Mouse (Mus musculus) cerebellum, adult 9-10 months (tissue): ENCODE results near the gene Sfpq.

Source experiments
- DNase-seq: peaks from one replicate; pipeline ENCODE4 v3.0.0; 2022

Sfpq gene

DNA sequence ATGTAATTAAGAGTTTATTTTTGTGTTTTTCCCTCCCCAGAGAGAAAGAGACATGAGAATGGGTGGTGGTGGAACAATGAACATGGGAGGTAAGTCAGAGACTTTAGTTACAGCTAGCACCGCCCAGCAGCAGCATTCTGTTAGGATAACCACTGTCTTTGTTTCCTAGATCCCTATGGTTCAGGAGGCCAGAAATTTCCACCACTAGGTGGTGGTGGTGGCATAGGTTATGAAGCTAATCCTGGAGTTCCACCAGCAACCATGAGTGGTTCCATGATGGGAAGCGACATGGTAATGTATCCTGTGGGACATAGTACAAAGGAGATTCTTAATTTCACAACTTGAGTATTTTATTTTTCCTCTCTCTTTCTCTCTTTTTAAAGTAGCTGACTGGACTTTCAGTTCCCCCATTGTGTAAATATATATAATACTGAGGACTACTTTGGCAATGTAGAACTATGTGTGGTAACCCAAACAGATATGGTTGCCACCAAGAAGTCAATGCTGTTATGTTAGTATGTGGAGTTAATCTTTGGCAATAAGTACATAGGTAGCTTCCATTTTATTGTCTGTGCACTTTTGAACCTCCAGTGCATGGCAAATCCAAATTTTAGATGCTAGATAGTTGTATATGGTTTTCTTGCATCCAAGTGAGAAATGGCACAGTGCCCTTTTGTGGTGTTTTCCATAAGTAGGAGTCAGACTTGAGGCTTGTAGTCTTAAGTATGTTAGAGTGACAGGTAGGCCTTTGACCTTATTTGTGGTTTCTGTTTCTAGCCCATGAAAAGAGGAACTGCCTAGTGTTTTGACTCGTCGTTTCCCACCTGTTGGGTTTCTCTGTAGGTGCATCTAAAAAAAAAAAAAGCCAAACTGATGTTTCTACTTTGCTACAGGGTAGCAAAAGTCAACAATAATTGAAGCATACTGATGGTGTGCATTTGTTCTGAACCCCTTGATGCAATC is 6.4 kb downstream of the Sfpq start:
- DNase-seq, result peak; percentile 68

DNA sequence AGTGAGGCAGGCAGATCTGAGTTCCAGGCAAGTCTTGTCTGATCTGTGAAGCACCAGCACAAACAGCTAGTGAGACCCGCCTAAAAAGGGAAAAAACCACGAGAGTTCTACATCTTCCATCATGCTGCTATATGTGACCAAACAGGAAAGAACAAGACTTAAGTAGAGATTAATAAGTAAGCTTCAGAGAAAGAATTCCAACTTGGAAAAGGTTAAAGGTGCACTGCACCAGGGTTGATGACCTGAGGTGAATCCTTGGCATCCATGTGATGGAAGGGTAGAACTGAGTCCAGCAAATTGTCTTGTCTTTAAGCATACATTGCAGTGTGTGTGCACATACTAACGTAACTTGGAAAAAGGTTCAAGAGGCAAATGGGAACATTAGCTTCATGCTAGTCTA is 16.0 kb downstream of the Sfpq start:
- DNase-seq, result no peak

DNA sequence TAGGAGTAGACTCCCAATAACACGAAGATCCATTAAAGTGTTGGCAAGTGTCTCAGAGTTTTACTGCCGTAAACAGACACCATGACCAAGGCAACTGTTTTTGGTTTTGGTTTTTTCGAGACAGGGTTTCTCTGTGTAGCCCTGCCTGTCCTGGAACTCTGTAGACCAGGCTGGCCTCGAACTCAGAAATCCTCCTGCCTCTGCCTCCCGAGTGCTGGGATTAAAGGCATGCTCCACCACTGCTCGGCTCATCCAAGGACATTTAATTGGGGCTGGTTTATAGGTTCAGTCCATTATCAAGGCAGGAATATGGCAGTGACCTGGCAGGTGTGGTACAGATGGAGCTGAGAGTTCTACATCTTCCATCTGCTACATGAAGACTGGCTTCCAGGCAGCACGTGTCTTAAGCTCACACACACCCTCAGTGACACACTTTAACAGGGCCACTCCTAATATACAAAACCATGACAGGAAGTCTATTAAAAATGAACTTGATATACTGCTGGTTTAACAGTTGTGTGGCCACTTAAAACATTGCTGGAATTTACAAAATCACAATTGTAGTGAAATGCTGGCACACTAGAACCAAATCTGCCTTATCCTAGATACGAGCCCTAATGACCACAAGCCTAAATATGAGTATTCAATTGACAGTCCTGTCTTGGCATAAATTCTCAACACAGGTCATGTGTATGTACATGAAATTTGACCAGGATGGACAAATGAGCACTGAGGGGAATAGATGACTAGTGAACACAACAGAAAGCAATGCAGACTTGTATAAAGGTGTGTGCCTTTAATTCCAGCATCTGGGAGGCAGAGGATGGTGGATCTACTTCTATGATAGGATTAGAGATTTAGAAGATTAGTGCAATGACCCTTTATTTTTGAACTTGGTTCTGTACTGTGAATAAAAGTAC is 17.0 kb downstream of the Sfpq start:
- DNase-seq, result no peak

GRCm38 (mm10) chr4:127038828-127039349 is 17.8 kb downstream of the Sfpq start:
- no peak for DNase-seq

- DNase-seq, result no peak
These were observed 18.9 kb downstream of the Sfpq start for GRCm38 (mm10) chr4:127039871-127040483.

DNA sequence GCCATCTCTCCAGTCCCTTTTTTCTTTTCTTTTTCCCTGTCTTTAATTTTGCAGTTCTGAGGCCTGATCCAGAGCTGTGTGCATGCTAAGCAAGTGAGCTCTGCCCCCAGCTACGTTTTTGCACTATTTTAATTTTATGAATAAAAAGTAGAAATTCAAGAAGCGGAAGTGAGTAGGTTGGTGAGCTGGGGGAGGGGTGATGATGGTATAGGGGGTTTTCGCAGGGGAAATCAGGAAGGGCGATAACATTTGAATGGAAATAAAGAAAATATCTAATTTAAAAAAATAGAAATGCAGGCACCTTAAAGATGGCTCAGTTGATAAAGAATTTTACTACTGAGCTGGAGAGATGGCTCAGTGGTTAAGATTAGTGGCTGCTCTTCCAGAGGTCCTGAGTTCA is 22.4 kb downstream of the Sfpq start:
- DNase-seq, result no peak

DNA sequence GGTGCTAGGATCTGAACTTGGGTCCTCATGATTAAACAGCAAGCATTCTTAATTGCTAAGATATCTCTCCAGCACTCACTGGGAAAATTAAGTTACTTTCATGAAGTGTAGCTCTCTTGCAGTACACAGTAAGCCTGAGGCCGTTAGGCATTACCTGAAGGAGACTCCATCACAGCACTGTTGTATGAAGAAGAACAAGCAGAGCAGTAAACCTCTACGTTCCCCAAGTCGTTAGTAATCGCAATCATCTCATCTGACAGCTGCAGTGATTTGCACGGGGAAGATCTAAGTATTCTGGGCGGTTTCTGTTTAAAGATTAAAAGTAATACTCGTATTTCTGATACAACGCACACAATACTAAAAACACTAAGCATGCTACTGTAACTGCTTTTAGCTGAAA is 30.0 kb downstream of the Sfpq start:
- DNase-seq, result no peak

DNA sequence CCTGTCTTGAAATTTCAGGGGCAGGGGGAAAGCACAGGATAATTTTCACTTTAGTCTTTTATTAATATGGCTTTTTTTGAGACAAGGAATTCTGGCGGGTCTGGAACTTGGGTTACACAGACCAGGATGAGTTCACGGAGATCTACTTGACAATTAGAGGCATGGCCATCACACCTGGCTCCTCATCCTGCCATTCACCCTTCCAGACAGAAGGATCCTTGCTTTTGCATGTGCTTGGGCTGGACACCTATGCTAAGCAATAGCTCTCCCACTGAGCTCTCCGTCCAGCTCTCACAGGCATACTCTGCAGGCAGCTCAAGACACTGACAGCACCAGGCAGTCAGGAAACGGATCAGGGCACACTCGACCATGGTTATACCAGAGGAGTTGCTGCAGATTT is 31.9 kb downstream of the Sfpq start:
- no peak for DNase-seq

DNA sequence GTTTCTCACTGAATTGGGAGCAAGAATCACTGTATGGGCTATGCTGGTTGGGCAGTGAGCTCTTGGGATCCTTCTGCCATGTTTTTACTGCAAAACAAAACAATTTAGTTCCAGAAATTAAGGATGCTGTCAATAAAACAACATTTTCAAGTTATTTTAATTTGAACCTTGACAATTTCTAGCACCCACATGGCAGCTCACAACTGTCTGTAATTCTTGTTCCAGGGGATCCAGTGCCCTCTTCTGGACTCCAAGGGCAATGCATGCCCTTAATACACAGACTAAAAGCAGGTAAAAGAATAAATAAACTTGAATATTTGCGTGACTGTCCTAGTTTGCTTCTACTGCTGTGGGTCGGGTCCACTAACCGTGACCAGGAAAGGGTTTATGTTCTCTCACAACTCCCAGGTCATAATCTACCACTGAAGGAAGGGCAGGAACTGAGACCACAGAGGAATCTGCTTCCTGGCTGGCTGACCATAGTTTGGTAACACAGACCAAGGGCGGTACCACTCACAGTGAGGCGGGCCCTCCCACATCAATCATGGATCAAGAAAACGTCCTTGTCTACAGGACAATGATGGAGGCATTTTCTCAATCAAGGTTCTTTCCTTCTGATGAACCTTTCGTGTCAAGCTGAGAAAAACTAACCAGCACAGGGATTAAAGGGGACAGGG is 33.5 kb downstream of the Sfpq start:
- DNase-seq, result no peak

GRCm38 (mm10) chr4:127060585-127061290 is 39.6 kb downstream of the Sfpq start, which contains the start of gene Zmym1:
TSS of gene Zmym1 (minus strand) at chr4:127061152.
- DNase-seq, result peak; percentile 87

GRCm38 (mm10) chr4:127064051-127064450 is 42.9 kb downstream of the Sfpq start:
- DNase-seq, result no peak

GRCm38 (mm10) chr4:127074915-127075314 is 53.8 kb downstream of the Sfpq start:
- DNase-seq, result no peak

- DNase-seq, result peak; percentile 96
These were observed 55.9 kb downstream of the Sfpq start, which contains the start of gene Zmym6 for GRCm38 (mm10) chr4:127076875-127077548. TSS of gene Zmym6 (plus strand) at chr4:127077383.

GRCm38 (mm10) chr4:127080806-127081205 is 59.7 kb downstream of the Sfpq start:
- no peak for DNase-seq

DNA sequence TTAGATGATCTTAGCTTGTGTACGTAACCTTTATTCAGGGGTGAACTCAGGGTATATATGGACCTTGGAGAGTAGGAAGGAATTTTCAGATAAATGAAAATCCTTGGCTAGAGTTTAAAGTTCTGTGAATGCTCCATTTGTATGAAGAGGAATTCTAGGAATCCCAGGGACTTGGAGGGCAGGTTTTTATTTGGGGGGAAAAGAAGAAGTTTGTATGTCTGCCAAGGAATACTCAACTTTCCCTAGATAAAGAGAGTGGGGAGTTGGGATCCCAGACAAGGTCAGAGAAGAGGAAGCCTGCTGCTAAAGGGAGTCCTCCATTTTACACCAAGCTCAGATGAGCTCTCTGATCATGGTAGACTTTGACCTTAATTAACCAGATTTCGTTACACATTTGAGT is 62.0 kb downstream of the Sfpq start:
- no peak for DNase-seq

DNA sequence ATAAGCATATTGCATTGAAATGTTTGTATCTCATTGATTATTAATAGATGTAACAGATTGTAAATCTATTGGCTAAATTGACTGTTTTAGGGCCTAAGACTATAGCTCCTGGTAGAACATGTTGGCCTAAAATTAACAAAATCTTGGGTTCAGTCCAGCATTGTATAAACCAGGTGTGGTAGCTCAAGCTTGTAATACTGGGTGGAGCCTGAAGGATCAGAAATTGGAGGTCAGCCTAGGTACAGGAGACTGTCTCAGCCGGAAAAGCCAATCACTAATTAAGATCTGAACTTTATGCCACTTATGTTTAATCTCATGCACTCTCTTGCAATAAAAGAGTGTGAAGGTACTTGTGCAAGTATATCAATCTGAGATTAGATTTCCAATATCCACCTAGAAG is 64.6 kb downstream of the Sfpq start:
- no peak for DNase-seq
